In genomic region chr8:84657203-84657602, GRCm38 (mm10) we compare ENCODE assay signal across 8 mouse cellular contexts. TPM values are rescaled to one million over a fixed set of nuclear protein-coding genes. Genes with fewer than 3 reads are reported as not detected.
DNase-seq lines count a peak whose midpoint lies in the region; ATAC-seq and TF ChIP-seq lines count a peak whose summit lies in the region.

No protein-coding gene starts in this region.

- H3K4me3 ChIP-seq in kidney, embryonic 14.5 days (ENCODE audit: low read length) = peak overlapping the region; percentile 48
- H3K4me3 ChIP-seq in bone marrow, adult 2 months (replicated peaks; ENCODE audit: control insufficient read depth, low read depth, low read length) = no peak overlapping the region
- H3K4me3 ChIP-seq in hindbrain, embryonic 10.5 days = peak overlapping the region; percentile 55
- 0 out of 2 replicates have a peak overlapping the region, but pooled peaks have one; percentile 40 for H3K4me3 ChIP-seq in liver, postnatal 0 days (ENCODE audit: low read depth, low read length)

- H3K4me1 ChIP-seq in kidney, embryonic 14.5 days (ENCODE audit: control insufficient read depth, insufficient read depth, low read length) = peaks cover 46% of the 10 kb centered on the region
- peaks cover 4% of the 10 kb centered on the region for H3K4me1 ChIP-seq in bone marrow, adult 2 months (ENCODE audit: control insufficient read depth, insufficient read depth, low read length)
- peaks cover 80% of the 10 kb centered on the region for H3K4me1 ChIP-seq in hindbrain, embryonic 10.5 days (replicated peaks)
- peaks cover 50% of the 10 kb centered on the region for H3K4me1 ChIP-seq in liver, postnatal 0 days (ENCODE audit: insufficient read depth)

- no peaks in the 10 kb centered on the region for H3K27me3 ChIP-seq in kidney, embryonic 14.5 days (ENCODE audit: control insufficient read depth, insufficient read depth, low read length)
- no peaks in the 10 kb centered on the region for H3K27me3 ChIP-seq in hindbrain, embryonic 10.5 days (ENCODE audit: insufficient read depth, poor library complexity, severe bottlenecking)
- H3K27me3 ChIP-seq in liver, postnatal 0 days (ENCODE audit: insufficient read depth, low read length) = no peaks in the 10 kb centered on the region

- peak overlapping the region; percentile 99 for H3K27ac ChIP-seq in kidney, embryonic 14.5 days (ENCODE audit: low read depth, low read length)
- peak overlapping the region; percentile 35; the same call in 1 of the 2 replicates for H3K27ac ChIP-seq in bone marrow, adult 2 months (ENCODE audit: control insufficient read depth, insufficient read depth, low read depth, low read length, poor library complexity)
- H3K27ac ChIP-seq in hindbrain, embryonic 10.5 days = peak overlapping the region; percentile 93
- H3K27ac ChIP-seq in liver, postnatal 0 days (ENCODE audit: low read depth) = peak overlapping the region; percentile 67

- H3K9ac ChIP-seq in kidney, embryonic 14.5 days (ENCODE audit: low read depth, low read length) = peak overlapping the region; percentile 73; the same call in 1 of the 2 replicates
- H3K9ac ChIP-seq in liver, postnatal 0 days (replicated peaks) = peak overlapping the region; percentile 71

- no peaks in the 10 kb centered on the region for H3K9me3 ChIP-seq in kidney, embryonic 14.5 days (ENCODE audit: control insufficient read depth, low read length)
- H3K9me3 ChIP-seq in hindbrain, embryonic 10.5 days = no peaks in the 10 kb centered on the region
- H3K9me3 ChIP-seq in liver, postnatal 0 days (ENCODE audit: low read length) = no peaks in the 10 kb centered on the region

- no peak for TF ChIP-seq EP300 in liver, postnatal 0 days (IDR thresholded peaks at IDR 0.05; ENCODE audit: low read depth)

- TF ChIP-seq CTCF in bone marrow, adult 2 months (IDR thresholded peaks at IDR 0.05; ENCODE audit: control insufficient read depth, insufficient read depth, low read length) = no peak
- no peak for TF ChIP-seq CTCF in liver, postnatal 0 days (IDR thresholded peaks at IDR 0.05; ENCODE audit: low read depth)

- H3K36me3 ChIP-seq in kidney, embryonic 14.5 days (ENCODE audit: control insufficient read depth, insufficient read depth, low read length) = no peaks in the 10 kb centered on the region
- H3K36me3 ChIP-seq in hindbrain, embryonic 10.5 days = no peaks in the 10 kb centered on the region
- no peaks in the 10 kb centered on the region for H3K36me3 ChIP-seq in liver, postnatal 0 days (replicated peaks; ENCODE audit: insufficient read depth, low read length)

- H3K4me2 ChIP-seq in kidney, embryonic 14.5 days (replicated peaks; ENCODE audit: low read depth, low read length) = peak overlapping the region; percentile 84
- peak overlapping the region; percentile 75 for H3K4me2 ChIP-seq in liver, postnatal 0 days (ENCODE audit: low read depth, low read length)

- no peak for DNase-seq in kidney, postnatal 14 days
- DNase-seq in hindbrain, embryonic 10.5 days (ENCODE audit: low spot score) = no peak
- no peak for DNase-seq in liver, postnatal 0 days
- DNase-seq in left cerebral cortex, adult 18-20 months (ENCODE audit: low spot score in 2 of 2) = no peak
- DNase-seq in cerebellum, adult 9-11 months = no peak
- DNase-seq in embryo, embryonic 10.5 days (ENCODE audit: low spot score) = no peak

- no peak for TF ChIP-seq POLR2A in bone marrow, adult 2 months (IDR thresholded peaks at IDR 0.05; ENCODE audit: borderline replicate concordance, control insufficient read depth, low read depth, low read length)

- ATAC-seq in kidney, embryonic 14.5 days (ENCODE audit: low FRiP score, low TSS enrichment) = no peak
- no peak for ATAC-seq in liver, postnatal 0 days

RNA-seq across cellular contexts. Expression of gene Ier2, which starts 5.4 kb away (rescaled TPM):
- polyA plus RNA-seq in kidney, embryonic 14.5 days (2014; fragmentation: Nextera tagmentation; extraction: Ambion mirVana) = 81.9 and 88.9 TPM in 2 replicates
- 13.2 and 49.9 TPM in 2 replicates for polyA plus RNA-seq in bone marrow, adult 2 months (2011; ENCODE audit: insufficient read depth, insufficient read length, low replicate concordance, missing spikeins)
- 89.9 and 94.7 TPM in 2 replicates for polyA plus RNA-seq in hindbrain, embryonic 10.5 days (2016; fragmentation: Nextera tagmentation; extraction: Ambion mirVana)
- 32.3 and 32.9 TPM in 2 replicates for polyA plus RNA-seq in liver, postnatal 0 days (2015; fragmentation: Nextera tagmentation; extraction: Ambion mirVana)
- 10 to 100 TPM; 15.5 to 19.9 TPM for total RNA-seq in left cerebral cortex, adult 18-20 months (2021)

RNA-seq across cellular contexts. Expression of gene Trmt1, which starts 28.9 kb away (rescaled TPM):
- 65.4 and 82.3 TPM in 2 replicates for polyA plus RNA-seq in kidney, embryonic 14.5 days (2014; fragmentation: Nextera tagmentation; extraction: Ambion mirVana)
- polyA plus RNA-seq in bone marrow, adult 2 months (2011; ENCODE audit: insufficient read depth, insufficient read length, low replicate concordance, missing spikeins) = 78.9 and 134 TPM in 2 replicates
- polyA plus RNA-seq in hindbrain, embryonic 10.5 days (2016; fragmentation: Nextera tagmentation; extraction: Ambion mirVana) = 57.8 and 65.9 TPM in 2 replicates
- 21.3 TPM in 2 replicates for polyA plus RNA-seq in liver, postnatal 0 days (2015; fragmentation: Nextera tagmentation; extraction: Ambion mirVana)
- total RNA-seq in left cerebral cortex, adult 18-20 months (2021) = 100 to 1,000 TPM in 1 of 2 experiments, 10 to 100 TPM in 1; 99.1 to 101 TPM

RNA-seq across cellular contexts. Expression of gene Nacc1, which starts 30.5 kb away (rescaled TPM):
- 28.1 and 33.1 TPM in 2 replicates for polyA plus RNA-seq in kidney, embryonic 14.5 days (2014; fragmentation: Nextera tagmentation; extraction: Ambion mirVana)
- 14.6 and 26.2 TPM in 2 replicates for polyA plus RNA-seq in bone marrow, adult 2 months (2011; ENCODE audit: insufficient read depth, insufficient read length, low replicate concordance, missing spikeins)
- 25.2 and 28.9 TPM in 2 replicates for polyA plus RNA-seq in hindbrain, embryonic 10.5 days (2016; fragmentation: Nextera tagmentation; extraction: Ambion mirVana)
- polyA plus RNA-seq in liver, postnatal 0 days (2015; fragmentation: Nextera tagmentation; extraction: Ambion mirVana) = 3.3 and 3.6 TPM in 2 replicates
- total RNA-seq in left cerebral cortex, adult 18-20 months (2021) = 10 to 100 TPM; 93.7 to 99.0 TPM

RNA-seq across cellular contexts. Expression of gene Lyl1, which starts 44.1 kb away (rescaled TPM):
- 6.3 and 8.9 TPM in 2 replicates for polyA plus RNA-seq in kidney, embryonic 14.5 days (2014; fragmentation: Nextera tagmentation; extraction: Ambion mirVana)
- polyA plus RNA-seq in bone marrow, adult 2 months (2011; ENCODE audit: insufficient read depth, insufficient read length, low replicate concordance, missing spikeins) = 59.2 and 125 TPM in 2 replicates
- 5.6 and 6.5 TPM in 2 replicates for polyA plus RNA-seq in hindbrain, embryonic 10.5 days (2016; fragmentation: Nextera tagmentation; extraction: Ambion mirVana)
- 24.6 and 25.7 TPM in 2 replicates for polyA plus RNA-seq in liver, postnatal 0 days (2015; fragmentation: Nextera tagmentation; extraction: Ambion mirVana)
- total RNA-seq in left cerebral cortex, adult 18-20 months (2021) = 1 to 10 TPM; 2.6 TPM

Comparison
In these comparisons a context has a peak if more than half of its experiments do, and no peak if none do; other contexts are left out.
1. H3K27ac ChIP-seq: peak in every context shown above with its lines; median percentile 99 in kidney, embryonic 14.5 days; 93 in hindbrain, embryonic 10.5 days; 67 in liver, postnatal 0 days; 35 in bone marrow, adult 2 months.